ENCODE assay signal across 8 mouse cellular contexts in genomic region chr7:127231376-127231775, GRCm38 (mm10). TPM values are rescaled to one million over a fixed set of nuclear protein-coding genes. Genes with fewer than 3 reads are reported as not detected.
DNase-seq lines count a peak whose midpoint lies in the region; ATAC-seq and TF ChIP-seq lines count a peak whose summit lies in the region.

No protein-coding gene starts in this region.

- no peaks in the 10 kb centered on the region for H3K27me3 ChIP-seq in heart, adult 2 months (ENCODE audit: control insufficient read depth, insufficient read depth, low read length)
- no peaks in the 10 kb centered on the region for H3K27me3 ChIP-seq in C2C12 (ENCODE audit: control insufficient read depth, insufficient read depth, insufficient read length)
- no peaks in the 10 kb centered on the region for H3K27me3 ChIP-seq in forebrain, embryonic 13.5 days
- no peaks in the 10 kb centered on the region for H3K27me3 ChIP-seq in liver, embryonic 12.5 days (replicated peaks)

- peak overlapping the region; percentile 12; the same call in 1 of the 2 replicates for H3K9ac ChIP-seq in heart, adult 2 months (ENCODE audit: low read depth, low read length)
- peak overlapping the region; percentile 97 for H3K9ac ChIP-seq in forebrain, embryonic 13.5 days
- H3K9ac ChIP-seq in liver, embryonic 12.5 days: peak overlapping the region; percentile 94

- 45% methylated on average over 3 of the region's 3 CpGs for WGBS in heart, adult 2 months
- WGBS in forebrain, embryonic 13.5 days: 66% methylated on average over 3 of the region's 3 CpGs
- 56% methylated on average over 3 of the region's 3 CpGs for WGBS in liver, embryonic 12.5 days (ENCODE audit: insufficient replicate concordance)

- H3K9me3 ChIP-seq in forebrain, embryonic 13.5 days (replicated peaks): no peaks in the 10 kb centered on the region
- no peaks in the 10 kb centered on the region for H3K9me3 ChIP-seq in liver, embryonic 12.5 days (replicated peaks)

- TF ChIP-seq CTCF in heart, adult 2 months (IDR thresholded peaks at IDR 0.05): no peak
- TF ChIP-seq CTCF in C2C12 (IDR thresholded peaks at IDR 0.05; ENCODE audit: control insufficient read depth, insufficient read depth, insufficient read length): no peak

- no peak for DNase-seq in heart, adult 2 months
- DNase-seq in heart, postnatal 36 days: no peak
- DNase-seq in adrenal gland, postnatal 25 days: no peak
- DNase-seq in left cerebral cortex, postnatal 4 days: no peak
- DNase-seq in yolk sac, embryonic 10.5 days (ENCODE audit: low spot score): no peak

- H3K4me1 ChIP-seq in heart, adult 2 months (ENCODE audit: control insufficient read depth, insufficient read depth, low read length): peaks cover 5% of the 10 kb centered on the region
- H3K4me1 ChIP-seq in forebrain, embryonic 13.5 days: peaks cover 38% of the 10 kb centered on the region
- H3K4me1 ChIP-seq in liver, embryonic 12.5 days: peaks cover 61% of the 10 kb centered on the region

- H3K4me2 ChIP-seq in forebrain, embryonic 13.5 days: peak overlapping the region; percentile 90
- H3K4me2 ChIP-seq in liver, embryonic 12.5 days: peak overlapping the region; percentile 75

- peaks cover 3% of the 10 kb centered on the region for H3K79me2 ChIP-seq in heart, adult 2 months (replicated peaks; ENCODE audit: control insufficient read depth, insufficient read depth, low read length)
- H3K79me2 ChIP-seq in C2C12 (ENCODE audit: control insufficient read depth, insufficient read depth): peaks cover 57% of the 10 kb centered on the region

- no peak for TF ChIP-seq EP300 in heart, adult 2 months (IDR thresholded peaks at IDR 0.05; ENCODE audit: insufficient read depth, low read depth, low read length)

- no peak for ATAC-seq in forebrain, embryonic 13.5 days
- no peak for ATAC-seq in liver, embryonic 12.5 days

- no peak overlapping the region for H3K27ac ChIP-seq in heart, adult 2 months
- H3K27ac ChIP-seq in forebrain, embryonic 13.5 days: peak overlapping the region; percentile 99; the same call in 1 of the 2 replicates
- no peak overlapping the region for H3K27ac ChIP-seq in liver, embryonic 12.5 days

- TF ChIP-seq POLR2A in heart, adult 2 months (IDR thresholded peaks at IDR 0.05; ENCODE audit: insufficient read depth, low read depth, low read length): no peak

- H3ac ChIP-seq in C2C12 (ENCODE audit: control insufficient read depth, insufficient read length, low read depth): no peak overlapping the region

- H3K4me3 ChIP-seq in heart, adult 2 months: no peak overlapping the region
- peak overlapping the region; percentile 80 for H3K4me3 ChIP-seq in C2C12 (ENCODE audit: insufficient read depth, poor library complexity, severe bottlenecking)
- H3K4me3 ChIP-seq in forebrain, embryonic 13.5 days: peak overlapping the region; percentile 94
- peak overlapping the region; percentile 82 for H3K4me3 ChIP-seq in liver, embryonic 12.5 days

- peaks cover 41% of the 10 kb centered on the region for H3K79me3 ChIP-seq in C2C12 (ENCODE audit: low read depth)

- peaks cover 4% of the 10 kb centered on the region for H3K36me3 ChIP-seq in heart, adult 2 months (ENCODE audit: control insufficient read depth, insufficient read depth, low read length)
- peaks cover 28% of the 10 kb centered on the region for H3K36me3 ChIP-seq in C2C12 (ENCODE audit: control insufficient read depth, insufficient read depth)
- H3K36me3 ChIP-seq in forebrain, embryonic 13.5 days (ENCODE audit: poor library complexity, severe bottlenecking): peaks cover 39% of the 10 kb centered on the region
- peaks cover 31% of the 10 kb centered on the region for H3K36me3 ChIP-seq in liver, embryonic 12.5 days

- intact Hi-C loops in heart, adult 2 months (cut with DNase I): loop anchor here (5.0 kb wide), 1 partner anchor 114 kb away; no protein-coding TSS in a partner anchor
- intact Hi-C loops in heart, postnatal 36 days (cut with DNase I): no loop called here
- intact Hi-C loops in left cerebral cortex, postnatal 4 days (cut with DNase I): no loop called here

TF ChIP-seq in C2C12, 6 proteins besides CTCF, POLR2A, EP300 and RAD21:
- TF ChIP-seq USF1 (IDR thresholded peaks at IDR 0.05; ENCODE audit: low read depth): no peak
- TF ChIP-seq FOSL1 (IDR thresholded peaks at IDR 0.05; ENCODE audit: insufficient read depth, low read length, poor library complexity, severe bottlenecking): no peak
- no peak for TF ChIP-seq MAX (IDR thresholded peaks at IDR 0.05)
- no peak for TF ChIP-seq MYOD1 (IDR thresholded peaks at IDR 0.05; ENCODE audit: control insufficient read depth, insufficient read length, low read depth)
- TF ChIP-seq MYOG (IDR thresholded peaks at IDR 0.05; ENCODE audit: control insufficient read depth, extremely low read depth, insufficient read length): no peak
- TF ChIP-seq CEBPB (IDR thresholded peaks at IDR 0.05; ENCODE audit: low read depth): no peak

RNA-seq across cellular contexts. Expression of gene Zfp553, which starts 1.5 kb away (rescaled TPM):
- total RNA-seq in heart, adult 2 months (2021): 1 to 10 TPM; 6.0 to 6.3 TPM
- polyA plus RNA-seq in heart, adult 2 months (2012; rRNA removed): 5.0 and 6.5 TPM in 2 replicates
- total RNA-seq in heart, postnatal 36 days (2021): 1 to 10 TPM; 6.0 to 6.6 TPM
- polyA plus RNA-seq in C2C12 (2012; fragmentation: generic; extraction: Trizol): 16.1 TPM
- 68.9 and 73.1 TPM in 2 replicates for polyA plus RNA-seq in forebrain, embryonic 13.5 days (2015; fragmentation: Nextera tagmentation; extraction: Ambion mirVana)
- polyA plus RNA-seq in liver, embryonic 12.5 days (2016; fragmentation: Nextera tagmentation; extraction: Ambion mirVana): 13.7 and 14.2 TPM in 2 replicates
- total RNA-seq in adrenal gland, postnatal 25 days (2021): 14.7 and 15.2 TPM in 2 replicates
- 10 to 100 TPM; 28.4 to 28.8 TPM for total RNA-seq in left cerebral cortex, postnatal 4 days (2021)

RNA-seq across cellular contexts. Expression of gene Sept1, which starts 1.6 kb away (rescaled TPM):
- total RNA-seq in heart, adult 2 months (2021): 1 to 10 TPM; 2.5 to 4.7 TPM
- 6.2 and 13.0 TPM in 2 replicates for polyA plus RNA-seq in heart, adult 2 months (2012; rRNA removed)
- 1 to 10 TPM; 2.8 TPM for total RNA-seq in heart, postnatal 36 days (2021)
- polyA plus RNA-seq in C2C12 (2012; fragmentation: generic; extraction: Trizol): 1.7 TPM
- polyA plus RNA-seq in forebrain, embryonic 13.5 days (2015; fragmentation: Nextera tagmentation; extraction: Ambion mirVana): 31.8 and 33.4 TPM in 2 replicates
- 10.6 and 13.6 TPM in 2 replicates for polyA plus RNA-seq in liver, embryonic 12.5 days (2016; fragmentation: Nextera tagmentation; extraction: Ambion mirVana)
- total RNA-seq in adrenal gland, postnatal 25 days (2021): 8.3 and 12.9 TPM in 2 replicates
- total RNA-seq in left cerebral cortex, postnatal 4 days (2021): 1 to 10 TPM; 7.9 to 8.8 TPM

RNA-seq across cellular contexts. Expression of gene Zfp771, which starts 12.7 kb away (rescaled TPM):
- 10 to 100 TPM; 14.7 to 21.0 TPM for total RNA-seq in heart, adult 2 months (2021)
- polyA plus RNA-seq in heart, adult 2 months (2012; rRNA removed): 16.9 and 30.0 TPM in 2 replicates
- total RNA-seq in heart, postnatal 36 days (2021): 10 to 100 TPM; 19.1 TPM
- 38.0 TPM for polyA plus RNA-seq in C2C12 (2012; fragmentation: generic; extraction: Trizol)
- 53.9 and 54.2 TPM in 2 replicates for polyA plus RNA-seq in forebrain, embryonic 13.5 days (2015; fragmentation: Nextera tagmentation; extraction: Ambion mirVana)
- polyA plus RNA-seq in liver, embryonic 12.5 days (2016; fragmentation: Nextera tagmentation; extraction: Ambion mirVana): 30.0 and 31.6 TPM in 2 replicates
- 26.9 and 36.0 TPM in 2 replicates for total RNA-seq in adrenal gland, postnatal 25 days (2021)
- total RNA-seq in left cerebral cortex, postnatal 4 days (2021): 10 to 100 TPM; 54.9 to 64.5 TPM

RNA-seq across cellular contexts. Expression of gene Mylpf, which starts 22.7 kb away (rescaled TPM):
- 1 to 10 TPM; 3.5 TPM for total RNA-seq in heart, adult 2 months (2021)
- 0.74 and 1.1 TPM in 2 replicates for polyA plus RNA-seq in heart, adult 2 months (2012; rRNA removed)
- 1 to 10 TPM; 2.4 to 2.5 TPM for total RNA-seq in heart, postnatal 36 days (2021)
- polyA plus RNA-seq in C2C12 (2012; fragmentation: generic; extraction: Trizol): 39.4 TPM
- 9.0 and 9.8 TPM in 2 replicates for polyA plus RNA-seq in forebrain, embryonic 13.5 days (2015; fragmentation: Nextera tagmentation; extraction: Ambion mirVana)
- 37.6 and 41.4 TPM in 2 replicates for polyA plus RNA-seq in liver, embryonic 12.5 days (2016; fragmentation: Nextera tagmentation; extraction: Ambion mirVana)
- 4.1 and 4.4 TPM in 2 replicates for total RNA-seq in adrenal gland, postnatal 25 days (2021)
- 1 to 10 TPM in 1 of 2 experiments, not detected in 1; 1.2 TPM for total RNA-seq in left cerebral cortex, postnatal 4 days (2021)

RNA-seq across cellular contexts. Expression of gene Tbc1d10b, which starts 23.1 kb away (rescaled TPM):
- total RNA-seq in heart, adult 2 months (2021): 10 to 100 TPM; 20.5 to 22.0 TPM
- 13.6 and 17.4 TPM in 2 replicates for polyA plus RNA-seq in heart, adult 2 months (2012; rRNA removed)
- total RNA-seq in heart, postnatal 36 days (2021): 10 to 100 TPM; 24.6 to 26.4 TPM
- 41.4 TPM for polyA plus RNA-seq in C2C12 (2012; fragmentation: generic; extraction: Trizol)
- polyA plus RNA-seq in forebrain, embryonic 13.5 days (2015; fragmentation: Nextera tagmentation; extraction: Ambion mirVana): 24.9 and 27.3 TPM in 2 replicates
- polyA plus RNA-seq in liver, embryonic 12.5 days (2016; fragmentation: Nextera tagmentation; extraction: Ambion mirVana): 26.7 and 30.9 TPM in 2 replicates
- total RNA-seq in adrenal gland, postnatal 25 days (2021): 51.9 and 53.1 TPM in 2 replicates
- 10 to 100 TPM; 73.8 to 78.8 TPM for total RNA-seq in left cerebral cortex, postnatal 4 days (2021)

Comparison
In these comparisons a context has a peak if more than half of its experiments do, and no peak if none do; other contexts are left out.
1. H3K9ac ChIP-seq: peak in every context shown above with its lines; median percentile 97 in forebrain, embryonic 13.5 days; 94 in liver, embryonic 12.5 days; 12 in heart, adult 2 months.